Comparison of ENCODE assay signal across 21 mouse cellular contexts in the genomic region with DNA sequence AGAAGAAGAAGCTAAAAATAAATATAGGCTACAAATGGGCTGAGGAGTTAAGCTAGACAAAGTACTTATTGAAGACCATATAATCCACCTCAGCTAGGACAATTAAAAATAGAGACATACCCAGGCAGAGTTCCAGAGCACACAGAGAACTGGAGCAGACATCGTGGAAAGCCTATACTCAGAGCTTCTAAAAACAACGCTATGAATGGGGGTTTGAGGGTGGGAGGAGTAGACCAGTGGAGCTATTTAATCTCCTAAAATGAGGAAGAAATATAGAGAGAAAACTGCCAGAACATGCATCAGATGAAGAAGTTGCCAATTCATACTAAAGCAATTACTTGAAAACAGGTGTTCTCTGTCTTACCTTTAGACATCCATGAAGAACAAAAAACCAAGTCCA.
DNase-seq lines count a peak whose midpoint lies in the region; TF ChIP-seq lines count a peak whose summit lies in the region.
"Had no signal": no experiment of that assay in that cellular context is flagged by ENCODE, and none has a peak within 500 bp of the region (broad histone marks: within the 10 kb centered on the region; RNA-seq: fewer than 3 reads in every experiment).

No protein-coding gene starts in this region.

- intact Hi-C loops in heart, postnatal 14 days (cut with DNase I), result no loop called here
- intact Hi-C loops in left cerebral cortex, postnatal 4 days (cut with DNase I), result no loop called here

- H3K9ac ChIP-seq in MEL (ENCODE audit: control insufficient read depth, low read depth, low read length, poor library complexity, severe bottlenecking), result no peak overlapping the region
- H3K9ac ChIP-seq: embryonic facial prominence, embryonic 13.5 days; forebrain, embryonic 13.5 days; forebrain, postnatal 0 days; heart, embryonic 13.5 days; hindbrain, embryonic 13.5 days had no signal

- H3K27ac ChIP-seq in MEL (ENCODE audit: control insufficient read depth, low read depth, low read length), result no peak overlapping the region
- peak overlapping the region; percentile 56; the same call in 1 of the 2 replicates for H3K27ac ChIP-seq in cortical plate, adult 2 months (ENCODE audit: insufficient read depth, low read length)
- H3K27ac ChIP-seq: embryonic facial prominence, embryonic 13.5 days; forebrain, embryonic 13.5 days; heart, embryonic 13.5 days; hindbrain, embryonic 13.5 days; hindbrain, postnatal 0 days had no signal

- no peaks in the 10 kb centered on the region for H3K79me2 ChIP-seq in MEL (ENCODE audit: control insufficient read depth, insufficient read depth, low read length, poor library complexity)

- peaks cover 0 to 30% of the 10 kb centered on the region in 2 experiments; a peak in 2 of 4 replicates for H3K36me3 ChIP-seq in MEL (ENCODE audit: control insufficient read depth in 1 of 2, insufficient read depth in 2 of 2, low read length in 2 of 2)
- H3K36me3 ChIP-seq: embryonic facial prominence, embryonic 13.5 days; heart, embryonic 13.5 days; hindbrain, embryonic 13.5 days had no signal

- H3K4me1 ChIP-seq in MEL (ENCODE audit: control insufficient read depth in 1 of 2, insufficient read depth in 2 of 2, low read length in 2 of 2), result peaks cover 6 to 7% of the 10 kb centered on the region in 2 experiments
- H3K4me1 ChIP-seq in cortical plate, adult 2 months (ENCODE audit: control insufficient read depth, insufficient read depth, low read length), result no peaks in the 10 kb centered on the region
- H3K4me1 ChIP-seq: embryonic facial prominence, embryonic 13.5 days; forebrain, embryonic 13.5 days; hindbrain, embryonic 13.5 days had no signal

- TF ChIP-seq EP300 in MEL (IDR thresholded peaks at IDR 0.05; ENCODE audit: low read depth in 1 of 2, low read length in 2 of 2), result no peak; a peak in 1 of 4 replicates

- no peaks in the 10 kb centered on the region for H3K9me3 ChIP-seq in MEL (replicated peaks; ENCODE audit: insufficient read depth, low read length)
- H3K9me3 ChIP-seq: embryonic facial prominence, embryonic 13.5 days; forebrain, embryonic 13.5 days; heart, embryonic 13.5 days; hindbrain, embryonic 13.5 days had no signal

- H3K4me3 ChIP-seq in MEL (ENCODE audit: control insufficient read depth in 1 of 2, insufficient read depth in 1 of 2, low read depth in 2 of 2, low read length in 2 of 2), result no peak overlapping the region
- H3K4me3 ChIP-seq in cortical plate, adult 2 months (ENCODE audit: insufficient read depth, low read length), result no peak overlapping the region
- H3K4me3 ChIP-seq: embryonic facial prominence, embryonic 13.5 days; forebrain, embryonic 13.5 days; heart, embryonic 13.5 days; hindbrain, embryonic 13.5 days had no signal

- peak; percentile 24 to 54 for DNase-seq in heart, adult 18-20 months
- no peak for DNase-seq in heart, postnatal 14 days
- peak; percentile 9 for DNase-seq in left cerebral cortex, adult 11 months (ENCODE audit: low spot score)
- no peak for DNase-seq in left cerebral cortex, postnatal 4 days
- DNase-seq in MEL (ENCODE audit: low read depth, low spot score), result peak; percentile 50
- no peak for DNase-seq in thymus, postnatal 0 days (ENCODE audit: low spot score)
- DNase-seq in thymus, postnatal 14 days, result no peak
- DNase-seq: adrenal gland, adult 2 months; adrenal gland, postnatal 25 days; cerebellum, adult 8-10 months; cerebellum, postnatal 14 days; forebrain, postnatal 0 days; gastrocnemius, postnatal 14 days; kidney, adult 11 months had no signal

- no peak for TF ChIP-seq RAD21 in MEL (IDR thresholded peaks at IDR 0.05; ENCODE audit: low read depth, low read length)

- TF ChIP-seq CTCF in MEL (IDR thresholded peaks at IDR 0.05 in 2 of 3, conservative IDR thresholded peaks at IDR 0.05 in 1 of 3; ENCODE audit: control insufficient read depth in 1 of 3, insufficient read depth in 1 of 3, low read depth in 2 of 3, low read length in 3 of 3, poor library complexity in 1 of 3, severe bottlenecking in 1 of 3), result no peak
- no peak for TF ChIP-seq CTCF in cortical plate, adult 2 months (IDR thresholded peaks at IDR 0.05; ENCODE audit: extremely low read depth, insufficient read depth, low read length)

- no peaks in the 10 kb centered on the region for H3K27me3 ChIP-seq in MEL (ENCODE audit: control insufficient read depth in 1 of 2, insufficient read depth in 2 of 2, low read length in 2 of 2)
- H3K27me3 ChIP-seq: CH12.LX; embryonic facial prominence, embryonic 13.5 days; forebrain, embryonic 13.5 days; heart, embryonic 13.5 days; hindbrain, embryonic 13.5 days had no signal

- TF ChIP-seq POLR2A in MEL (IDR thresholded peaks at IDR 0.05; ENCODE audit: control insufficient read depth in 1 of 2, insufficient read depth in 1 of 2, low read depth in 1 of 2, low read length in 2 of 2, poor library complexity in 1 of 2), result no peak
- TF ChIP-seq POLR2A in cortical plate, adult 2 months (IDR thresholded peaks at IDR 0.05; ENCODE audit: extremely low read depth, insufficient read depth, low read length), result no peak

TF ChIP-seq in MEL, 35 proteins besides CTCF, POLR2A, EP300 and RAD21:
- TF ChIP-seq SMC3 (IDR thresholded peaks at IDR 0.05; ENCODE audit: low read depth, low read length), result no peak
- TF ChIP-seq TAL1 (IDR thresholded peaks at IDR 0.05; ENCODE audit: low read length), result no peak
- no peak for TF ChIP-seq NRF1 (IDR thresholded peaks at IDR 0.05; ENCODE audit: insufficient read depth, low read depth, low read length, poor library complexity, severe bottlenecking)
- no peak for TF ChIP-seq MXI1 (IDR thresholded peaks at IDR 0.05; ENCODE audit: low read depth, low read length)
- TF ChIP-seq CHD2 (IDR thresholded peaks at IDR 0.05; ENCODE audit: low read length), result no peak
- no peak for TF ChIP-seq KAT2A (conservative IDR thresholded peaks at IDR 0.05; ENCODE audit: low read depth, low read length)
- 0 out of 2 replicates have a peak, but pooled peaks have one; percentile 7 for TF ChIP-seq ETS1 (IDR thresholded peaks at IDR 0.05; ENCODE audit: low read depth, low read length)

Comparison
In these comparisons a context has a peak if more than half of its experiments do, and no peak if none do; other contexts are left out.
1. DNase-seq: peak in heart, adult 18-20 months (2 of 2), left cerebral cortex, adult 11 months (single experiment) and MEL (single experiment); none in heart, postnatal 14 days (0 of 2), left cerebral cortex, postnatal 4 days (single experiment), thymus, postnatal 0 days (single experiment) and thymus, postnatal 14 days (single experiment).